Mouse (Mus musculus) testis, adult 2 months (tissue): ENCODE data around the gene Lman1l. TPM values are rescaled to one million over a fixed set of nuclear protein-coding genes. Genes with fewer than 3 reads are reported as not detected.

Experiments used
- H3K27ac ChIP-seq: fragments of 200-500 bp; 2 replicates; pipeline ENCODE4 v1.5.1; 2012; ENCODE audit warnings: low read depth, low read length; ENCODE audit not compliant: control insufficient read depth, insufficient read depth
- H3K27me3 ChIP-seq: fragments of 200-500 bp; 2 replicates; pipeline ENCODE4 v1.6.1; 2012; ENCODE audit warnings: mild to moderate bottlenecking, low read length, moderate library complexity; ENCODE audit not compliant: control insufficient read depth, insufficient read depth
- H3K36me3 ChIP-seq: fragments of 200-500 bp; 2 replicates; pipeline ENCODE4 v1.6.1; 2012; ENCODE audit warnings: mild to moderate bottlenecking, low read length; ENCODE audit not compliant: control insufficient read depth, insufficient read depth
- H3K4me1 ChIP-seq: fragments of 200-500 bp; 2 replicates; pipeline ENCODE4 v1.6.1; 2012; ENCODE audit warnings: low read length; ENCODE audit not compliant: control insufficient read depth, insufficient read depth
- H3K4me3 ChIP-seq: fragments of 200-500 bp; 2 replicates; pipeline ENCODE4 v1.5.1; 2012; ENCODE audit warnings: low read depth, mild to moderate bottlenecking, low read length, moderate library complexity, mixed read lengths; ENCODE audit not compliant: control insufficient read depth
- CTCF ChIP-seq: fragments of 200-500 bp; IDR thresholded peaks from 2 replicates; pipeline ENCODE4 v1.5.1; 2012; ENCODE audit warnings: low read depth, mild to moderate bottlenecking, inconsistent platforms, low read length, moderate library complexity; ENCODE audit not compliant: control insufficient read depth, insufficient read depth, insufficient replicate concordance
- POLR2A ChIP-seq: fragments of 200-500 bp; IDR thresholded peaks from 2 replicates; pipeline ENCODE4 v1.6.1; 2012; ENCODE audit warnings: low read depth, mild to moderate bottlenecking, inconsistent platforms, low read length, moderate library complexity; ENCODE audit not compliant: control insufficient read depth
- polyA plus RNA-seq: library from polyadenylated mRNA; depleted of rRNA; stranded (reverse); fragments of >200 nt; gene quantifications from 2 replicates; pipeline ENCODE4 v1.2.3, GENCODE M21; 2012

The Lman1l gene
- polyA plus RNA-seq, 1 experiment: 0.06 TPM

- Histone ChIP-seq H3K4me1 (peaks cover 13% of the 10 kb centered on the region), H3K4me3 (no peak overlapping the region), H3K27ac (no peak overlapping the region)
These were observed 18.5 kb downstream of the Lman1l start for GRCm38 (mm10) chr9:57602098-57602497.

GRCm38 (mm10) chr9:57601353-57601706 lies 19.2 kb downstream of the Lman1l start:
- TF ChIP-seq CTCF (no peak), POLR2A (no peak)
- Histone ChIP-seq H3K4me3 (no peak overlapping the region), H3K27me3 (no peaks in the 10 kb centered on the region), H3K36me3 (no peaks in the 10 kb centered on the region), H3K4me1 (peaks cover 10% of the 10 kb centered on the region), H3K27ac (no peak overlapping the region)

More at GRCm38 (mm10) chr9:57602098-57602497, 18.5 kb downstream of the Lman1l start:
- Histone ChIP-seq H3K36me3 (no peaks in the 10 kb centered on the region), H3K27me3 (no peaks in the 10 kb centered on the region)
- TF ChIP-seq POLR2A (no peak), CTCF (no peak)

GRCm38 (mm10) chr9:57600620-57601352 lies 19.8 kb downstream of the Lman1l start:
- Histone ChIP-seq H3K4me1 (peaks cover 8% of the 10 kb centered on the region), H3K27ac (no peak overlapping the region), H3K4me3 (no peak overlapping the region), H3K36me3 (no peaks in the 10 kb centered on the region), H3K27me3 (no peaks in the 10 kb centered on the region)
- no peak for TF ChIP-seq CTCF
- no peak for TF ChIP-seq POLR2A

GRCm38 (mm10) chr9:57598851-57599563 lies 21.6 kb downstream of the Lman1l start:
- Histone ChIP-seq H3K36me3 (no peaks in the 10 kb centered on the region), H3K27ac (no peak overlapping the region), H3K27me3 (no peaks in the 10 kb centered on the region), H3K4me3 (no peak overlapping the region), H3K4me1 (peaks cover 8% of the 10 kb centered on the region)
- TF ChIP-seq POLR2A (no peak), CTCF (no peak)

GRCm38 (mm10) chr9:57597929-57598382 lies 22.6 kb downstream of the Lman1l start:
- no peaks in the 10 kb centered on the region for H3K36me3 ChIP-seq
- peaks cover 8% of the 10 kb centered on the region for H3K4me1 ChIP-seq
- no peak overlapping the region for H3K4me3 ChIP-seq
- no peaks in the 10 kb centered on the region for H3K27me3 ChIP-seq
- H3K27ac ChIP-seq: no peak overlapping the region
- TF ChIP-seq CTCF: no peak
- no peak for TF ChIP-seq POLR2A

- TF ChIP-seq POLR2A (no peak), CTCF (no peak)
- H3K27me3 ChIP-seq: no peaks in the 10 kb centered on the region
- H3K27ac ChIP-seq: no peak overlapping the region
- no peaks in the 10 kb centered on the region for H3K36me3 ChIP-seq
- peaks cover 6% of the 10 kb centered on the region for H3K4me1 ChIP-seq
- no peak overlapping the region for H3K4me3 ChIP-seq
These were observed 23.3 kb downstream of the Lman1l start for GRCm38 (mm10) chr9:57597265-57597664.

- Histone ChIP-seq H3K36me3 (no peaks in the 10 kb centered on the region), H3K27me3 (no peaks in the 10 kb centered on the region), H3K4me3 (no peak overlapping the region), H3K4me1 (peaks cover 2% of the 10 kb centered on the region), H3K27ac (no peak overlapping the region)
- TF ChIP-seq CTCF: no peak
- no peak for TF ChIP-seq POLR2A
These were observed 26.4 kb downstream of the Lman1l start for GRCm38 (mm10) chr9:57594174-57594509.
